Mouse (Mus musculus) CH12.LX (cell line): ENCODE measurements at regions not wholly inside any gene's neighbourhood (a gene's known extent, or its start where the extent isn't known, plus 50 kb on each side); places are given as distances from the start of the nearest gene placed in this dataset.

Experiments used
- CHD2 ChIP-seq: IDR thresholded peaks from 2 replicates; pipeline ENCODE4 v1.6.1; 2011; ENCODE audit warnings: low read length, improper control_type of control experiment
- CTCF ChIP-seq, 2 experiments: IDR thresholded peaks in 1 of 2; conservative IDR thresholded peaks in 1 of 2; 2 replicates each; pipeline ENCODE4 v1.5.1; 2011 to 2012; ENCODE audit warnings: low read depth in 2 of 2, low read length in 2 of 2, improper control_type of control experiment in 1 of 2, inconsistent platforms in 1 of 2, mild to moderate bottlenecking in 1 of 2, moderate library complexity in 1 of 2
- EP300 ChIP-seq: IDR thresholded peaks from 2 replicates; pipeline ENCODE4 v1.6.1; 2011; ENCODE audit warnings: low read length, improper control_type of control experiment
- MEF2A ChIP-seq: IDR thresholded peaks from 2 replicates; pipeline ENCODE4 v1.6.1; 2014; ENCODE audit warnings: low read depth, mild to moderate bottlenecking, inconsistent platforms, low read length, improper control_type of control experiment, borderline replicate concordance
- NELFE ChIP-seq: IDR thresholded peaks from 2 replicates; pipeline ENCODE4 v1.6.1; 2011; ENCODE audit warnings: low read depth, low read length, improper control_type of control experiment
- POLR2A ChIP-seq: IDR thresholded peaks from 2 replicates; pipeline ENCODE4 v1.6.1; 2011; ENCODE audit warnings: low read depth, mild to moderate bottlenecking, improper control_type of control experiment, low read length
- SIN3A ChIP-seq: IDR thresholded peaks from 2 replicates; pipeline ENCODE4 v1.6.1; 2012; ENCODE audit warnings: low read length, improper control_type of control experiment, inconsistent platforms
- SMC3 ChIP-seq: IDR thresholded peaks from 2 replicates; pipeline ENCODE4 v1.6.1; 2011; ENCODE audit warnings: low read depth, low read length, improper control_type of control experiment
- TBP ChIP-seq: conservative IDR thresholded peaks from 2 replicates; pipeline ENCODE4 v1.6.1; 2011; ENCODE audit warnings: low read depth, low read length, improper control_type of control experiment
- USF2 ChIP-seq: conservative IDR thresholded peaks from 2 replicates; pipeline ENCODE4 v1.6.1; 2011; ENCODE audit warnings: low read depth, low read length, improper control_type of control experiment
- ZKSCAN1 ChIP-seq: IDR thresholded peaks from 2 replicates; pipeline ENCODE4 v1.6.1; 2012; ENCODE audit warnings: low read depth, inconsistent platforms, low read length, improper control_type of control experiment, borderline replicate concordance

DNA sequence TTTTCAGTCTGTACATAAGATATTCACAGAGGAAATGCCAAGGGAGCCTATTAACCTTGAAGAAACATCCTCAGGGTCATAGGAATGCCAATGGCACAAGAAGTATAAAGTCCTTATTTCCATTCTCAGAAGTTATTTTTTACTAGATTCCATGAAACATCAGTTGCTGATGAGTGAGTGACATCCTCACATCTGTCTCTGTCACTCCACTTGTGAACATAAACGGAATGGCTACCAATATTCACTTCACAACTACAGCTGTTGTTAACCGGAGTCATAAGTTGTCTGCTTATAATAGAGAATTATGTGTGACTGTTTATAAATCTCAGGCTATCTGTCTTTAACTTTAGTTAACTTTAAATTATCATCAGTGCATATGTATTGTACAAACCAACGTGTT lies 278.0 kb upstream of the Mctp2 start:
- no peak for TF ChIP-seq USF2
- no peak for TF ChIP-seq TBP
- no peak for TF ChIP-seq CTCF (conservative IDR thresholded peaks at IDR 0.05 in 1 of 2, IDR thresholded peaks at IDR 0.05 in 1 of 2; ENCODE audit: low read depth in 2 of 2, low read length in 2 of 2)
- TF ChIP-seq POLR2A = no peak
- TF ChIP-seq SMC3 = no peak
- TF ChIP-seq CHD2 = no peak
- no peak for TF ChIP-seq MEF2A
- TF ChIP-seq ZKSCAN1 = no peak
- no peak for TF ChIP-seq SIN3A
- no peak for TF ChIP-seq NELFE
- TF ChIP-seq EP300 = no peak
